Mouse (Mus musculus) embryonic fibroblast, embryonic 13.5 days (primary cell): ENCODE results near the gene Dock8.

Experiments
- CTCF ChIP-seq: IDR thresholded peaks from 2 replicates; pipeline ENCODE4 v1.5.1; 2011; ENCODE audit warnings: mild to moderate bottlenecking, control low read depth, low read length, moderate library complexity, borderline replicate concordance; ENCODE audit not compliant: insufficient read depth
- POLR2A ChIP-seq: IDR thresholded peaks from 2 replicates; pipeline ENCODE4 v1.6.1; 2011; ENCODE audit warnings: low read depth, mild to moderate bottlenecking, control low read depth, low read length, moderate library complexity

- TF ChIP-seq CTCF (no peak), POLR2A (no peak)
Measured at GRCm38 (mm10) chr19:25105682-25106081, 106.3 kb downstream of the Dock8 start.
